Mouse (Mus musculus) liver, embryonic 11.5 days (tissue): ENCODE data around the gene Prr3. TPM values are rescaled to one million over a fixed set of nuclear protein-coding genes. Genes with fewer than 3 reads are reported as not detected.
A peak's percentile ranks its signal among the peaks of the same experiment; 100 is the strongest.
"Not testable (repeated sequence)": the region's sequence is repeated elsewhere in the genome, so short reads cannot be mapped to it uniquely, and the experiment has no call there.

ENCODE experiments used
- ATAC-seq: fragments of 200-750 bp; cut with Nextera tagmentation; replicated peaks from 2 replicates; pipeline ENCODE4 v1.8.0; 2017; ENCODE audit warnings: moderate number of reproducible peaks, mild to moderate bottlenecking, moderate TSS enrichment, moderate library complexity; ENCODE audit not compliant: low FRiP score
- DNase-seq: peaks from one replicate; pipeline ENCODE4 v3.0.0-alpha.2; 2017; ENCODE audit warnings: low spot score
- H3K27ac ChIP-seq: fragments of 300-500 bp; sonication (generic); 2 replicates; pipeline ENCODE4 v1.5.1; 2014; ENCODE audit warnings: mild to moderate bottlenecking, low read depth, low read length, control low read depth
- H3K27me3 ChIP-seq: fragments of 300-500 bp; sonication (generic); replicated peaks from 2 replicates; pipeline ENCODE4 v1.6.1; 2014; ENCODE audit warnings: low read length, mixed read lengths; ENCODE audit not compliant: control insufficient read depth, insufficient read depth
- H3K36me3 ChIP-seq: fragments of 300-500 bp; sonication (generic); 2 replicates; pipeline ENCODE4 v1.6.1; 2014; ENCODE audit warnings: mild to moderate bottlenecking, low read length, moderate library complexity, mixed read lengths; ENCODE audit not compliant: control insufficient read depth, insufficient read depth
- H3K4me1 ChIP-seq: fragments of 300-500 bp; sonication (generic); replicated peaks from 2 replicates; pipeline ENCODE4 v1.6.1; 2014; ENCODE audit warnings: low read length, mixed read lengths; ENCODE audit not compliant: control insufficient read depth, insufficient read depth
- H3K4me2 ChIP-seq: fragments of 300-500 bp; sonication (generic); 2 replicates; pipeline ENCODE4 v1.6.1; 2014; ENCODE audit warnings: mild to moderate bottlenecking, control low read depth, moderate library complexity
- H3K4me3 ChIP-seq: fragments of 300-500 bp; sonication (generic); 2 replicates; pipeline ENCODE4 v1.5.1; 2014; ENCODE audit warnings: low read depth, low read length, control low read depth
- H3K9ac ChIP-seq: fragments of 300-500 bp; sonication (generic); 2 replicates; pipeline ENCODE4 v1.6.1; 2014; ENCODE audit warnings: low read depth, low read length, control low read depth
- H3K9me3 ChIP-seq: fragments of 300-500 bp; sonication (generic); 2 replicates; pipeline ENCODE4 v1.6.1; 2016; ENCODE audit warnings: low read length, inconsistent platforms, mixed read lengths; ENCODE audit not compliant: control insufficient read depth
- WGBS: fragments of 180-500 bp; shearing (Covaris S2); extraction: QIAGEN DNeasy Blood & Tissue Kit; methylation state at CpG from one replicate; pipeline ENCODE4 v1.1.7; 2014; 5-methylcytosine and 5-hydroxymethylcytosine counted together
- polyA plus RNA-seq: library from polyadenylated mRNA; unstranded; fragments of >200 nt; fragmentation: Nextera tagmentation; extraction: Ambion mirVana; gene quantifications from 2 replicates; pipeline ENCODE4 v1.2.1, GENCODE M21; 2014

The Prr3 gene
- polyA plus RNA-seq, 1 experiment from 2014 or later, result 22.0 TPM

- Histone ChIP-seq H3K4me1 (peaks cover 20% of the 10 kb centered on the region), H3K9ac (no peak overlapping the region), H3K36me3 (peaks cover 2% of the 10 kb centered on the region; the same call in 1 of the 2 replicates), H3K27ac (peak overlapping the region; percentile 84; the same call in 1 of the 2 replicates), H3K4me2 (peak overlapping the region; percentile 64), H3K27me3 (no peaks in the 10 kb centered on the region), H3K4me3 (peak overlapping the region; percentile 6; the same call in 1 of the 2 replicates), H3K9me3 (peaks cover 6% of the 10 kb centered on the region)
- WGBS, result 86% methylated on average over 1 of the region's 1 CpGs
- no peak for DNase-seq
- ATAC-seq, result peak; percentile 19; the same call in 1 of the 2 replicates
Measured at GRCm38 (mm10) chr17:36021309-36021708, 41.3 kb upstream of the Prr3 start.

GRCm38 (mm10) chr17:36020191-36021073 is 40.4 kb upstream of the Prr3 start, which contains the start of gene H2-T24:
Gene H2-T24 (minus strand): TSS chr17:36020560.
- Histone ChIP-seq H3K4me1 (peaks cover 18% of the 10 kb centered on the region), H3K9me3 (peaks cover 5% of the 10 kb centered on the region; the same call in 1 of the 2 replicates), H3K27me3 (no peaks in the 10 kb centered on the region), H3K4me3 (peak within 1 kb of the TSS; percentile 36), H3K27ac (peak within 1 kb of the TSS; percentile 84), H3K36me3 (peaks cover 2% of the 10 kb centered on the region; the same call in 1 of the 2 replicates), H3K9ac (peak within 1 kb of the TSS; percentile 37), H3K4me2 (peak within 1 kb of the TSS; percentile 64)
- WGBS, result 20% methylated on average over 15 of the region's 15 CpGs
- peak; percentile 79 for ATAC-seq
- peak; percentile 69 for DNase-seq

DNA sequence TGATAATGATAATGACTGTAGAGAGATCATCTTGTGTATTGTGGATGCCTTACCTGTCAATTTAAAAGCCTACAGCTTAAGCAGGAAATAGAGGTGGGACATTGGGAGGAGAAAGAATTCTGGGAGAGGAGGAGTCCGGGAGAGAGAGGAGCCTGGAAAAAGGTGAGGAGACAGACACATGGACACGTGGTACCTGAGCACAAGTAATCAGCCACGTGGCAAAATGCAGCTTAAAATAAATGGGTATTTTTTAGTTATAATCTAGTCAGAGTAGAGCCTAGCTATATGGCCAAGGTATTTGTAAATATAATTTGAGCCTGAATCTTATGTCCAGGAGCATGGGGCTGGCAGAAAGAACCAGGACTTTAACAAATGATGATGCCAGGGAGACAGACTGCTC is 39.5 kb upstream of the Prr3 start:
- Histone ChIP-seq H3K27me3 (no peaks in the 10 kb centered on the region), H3K9ac (peak overlapping the region; percentile 37; the same call in 1 of the 2 replicates), H3K4me1 (peaks cover 16% of the 10 kb centered on the region), H3K36me3 (peaks cover 5% of the 10 kb centered on the region; the same call in 1 of the 2 replicates), H3K4me2 (peak overlapping the region; percentile 64), H3K27ac (peak overlapping the region; percentile 84; the same call in 1 of the 2 replicates), H3K9me3 (peaks cover 5% of the 10 kb centered on the region; the same call in 1 of the 2 replicates), H3K4me3 (peak overlapping the region; percentile 36)
- ATAC-seq (no peak), DNase-seq (no peak)
- WGBS, result 61% methylated on average over 3 of the region's 3 CpGs

- peak overlapping the region; percentile 23; the same call in 1 of the 2 replicates for H3K27ac ChIP-seq
- 0 out of 2 replicates have a peak overlapping the region, but pooled peaks have one; percentile 6 for H3K4me3 ChIP-seq
- peaks cover 11% of the 10 kb centered on the region for H3K4me1 ChIP-seq
- DNase-seq, result no peak
- H3K36me3 ChIP-seq, result peaks cover 9% of the 10 kb centered on the region
- WGBS, result 51% methylated on average over 2 of the region's 2 CpGs
- H3K4me2 ChIP-seq, result peak overlapping the region; percentile 64
- H3K9ac ChIP-seq, result no peak overlapping the region
- peaks cover 5% of the 10 kb centered on the region; the same call in 1 of the 2 replicates for H3K9me3 ChIP-seq
- no peaks in the 10 kb centered on the region for H3K27me3 ChIP-seq
- no peak for ATAC-seq
Measured at GRCm38 (mm10) chr17:36018979-36019378, 38.9 kb upstream of the Prr3 start.

- Histone ChIP-seq H3K27me3 (no peaks in the 10 kb centered on the region), H3K9me3 (peaks cover 5% of the 10 kb centered on the region; the same call in 1 of the 2 replicates), H3K9ac (no peak overlapping the region), H3K4me1 (peaks cover 4% of the 10 kb centered on the region; the same call in 1 of the 2 replicates), H3K4me2 (no peak overlapping the region), H3K4me3 (no peak overlapping the region), H3K36me3 (peaks cover 9% of the 10 kb centered on the region), H3K27ac (no peak overlapping the region)
- no peak for DNase-seq
- ATAC-seq, result no peak
- WGBS, result 87% methylated on average over 5 of the region's 5 CpGs
Measured at GRCm38 (mm10) chr17:36017046-36017445, 37.0 kb upstream of the Prr3 start.

GRCm38 (mm10) chr17:36014977-36015376 is 34.9 kb upstream of the Prr3 start:
- H3K9ac ChIP-seq, result no peak overlapping the region
- H3K9me3 ChIP-seq, result no peaks in the 10 kb centered on the region
- H3K27ac ChIP-seq, result no peak overlapping the region
- H3K27me3 ChIP-seq, result no peaks in the 10 kb centered on the region
- no peak overlapping the region for H3K4me3 ChIP-seq
- H3K4me2 ChIP-seq, result no peak overlapping the region
- ATAC-seq (no peak), DNase-seq (no peak)
- H3K4me1 ChIP-seq, result no peaks in the 10 kb centered on the region; the same call in 1 of the 2 replicates
- H3K36me3 ChIP-seq, result peaks cover 9% of the 10 kb centered on the region
- WGBS, result 90% methylated on average over 5 of the region's 5 CpGs

DNA sequence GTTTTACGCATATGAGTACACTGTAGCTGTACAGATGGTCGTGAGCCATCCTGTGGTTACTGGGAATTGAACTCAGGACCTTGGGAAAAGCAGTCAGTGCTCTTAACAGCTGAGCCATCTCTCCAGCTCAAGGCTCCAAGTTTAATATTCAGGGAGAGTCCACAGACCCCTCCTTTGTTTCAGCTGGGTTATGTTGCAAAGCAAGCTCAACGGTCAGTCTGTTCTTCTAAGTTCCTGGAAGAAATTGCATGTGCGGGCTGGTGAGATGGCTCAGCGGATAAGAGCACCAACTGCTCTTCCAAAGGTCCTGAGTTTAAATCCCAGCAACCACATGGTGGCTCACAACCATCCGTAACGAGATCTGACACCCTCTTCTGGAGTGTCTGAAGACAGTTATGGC is 24.4 kb upstream of the Prr3 start:
- peaks cover 14% of the 10 kb centered on the region for H3K9me3 ChIP-seq
- DNase-seq, H3K4me3 ChIP-seq, H3K9ac ChIP-seq, H3K27me3 ChIP-seq, ATAC-seq, H3K27ac ChIP-seq, H3K4me2 ChIP-seq: not testable (repeated sequence)
- H3K4me1 ChIP-seq, result peaks cover 10% of the 10 kb centered on the region; the same call in 1 of the 2 replicates
- H3K36me3 ChIP-seq, result peaks cover 10% of the 10 kb centered on the region
- 92% methylated on average over 7 of the region's 7 CpGs for WGBS

DNA sequence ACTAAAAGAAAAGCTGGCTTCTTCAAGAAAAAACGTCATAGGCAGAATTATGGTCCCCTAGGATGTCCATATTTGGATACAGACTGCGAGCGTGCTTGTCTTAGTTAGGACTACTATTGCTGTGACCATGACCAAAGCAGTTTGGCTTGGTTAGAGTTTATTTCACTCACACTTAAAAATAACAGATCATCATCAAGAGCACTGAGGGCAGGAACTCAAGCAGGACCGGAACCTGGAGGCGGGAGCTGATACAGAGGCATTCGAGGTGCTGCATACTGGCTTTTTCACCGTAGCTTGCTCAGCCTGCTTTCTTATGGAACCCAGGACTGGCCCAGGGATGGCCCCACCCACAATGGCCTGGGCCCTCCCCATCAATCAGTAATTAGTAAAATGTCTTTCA is 23.3 kb upstream of the Prr3 start:
- no peak overlapping the region for H3K4me2 ChIP-seq
- H3K9ac ChIP-seq, result no peak overlapping the region
- H3K9me3 ChIP-seq, result peaks cover 14% of the 10 kb centered on the region
- no peaks in the 10 kb centered on the region for H3K27me3 ChIP-seq
- H3K4me1 ChIP-seq, result peaks cover 13% of the 10 kb centered on the region
- no peak overlapping the region for H3K27ac ChIP-seq
- peaks cover 10% of the 10 kb centered on the region for H3K36me3 ChIP-seq
- no peak overlapping the region for H3K4me3 ChIP-seq
- no peak for ATAC-seq
- DNase-seq, result no peak
- WGBS, result 96% methylated on average over 7 of the region's 7 CpGs
